In genomic region chr6:118375457-118375856, GRCm38 (mm10) we compare ENCODE assay signal across 9 mouse cellular contexts.
"Had no signal": no experiment of that assay in that cellular context is flagged by ENCODE, and none has a peak within 500 bp of the region (broad histone marks: within the 10 kb centered on the region; RNA-seq: fewer than 3 reads in every experiment).

No protein-coding gene starts in this region.

- ATAC-seq: lung, postnatal 0 days; midbrain, embryonic 13.5 days; midbrain, embryonic 15.5 days had no signal

- H3K36me3 ChIP-seq: lung, embryonic 15.5 days; midbrain, embryonic 13.5 days; midbrain, embryonic 15.5 days; neural tube, embryonic 12.5 days; stomach, embryonic 15.5 days had no signal

- H3K9me3 ChIP-seq: lung, embryonic 15.5 days; midbrain, embryonic 13.5 days; midbrain, embryonic 15.5 days; neural tube, embryonic 12.5 days; stomach, embryonic 15.5 days had no signal

- H3K9ac ChIP-seq: lung, embryonic 15.5 days; midbrain, embryonic 13.5 days; midbrain, embryonic 15.5 days; neural tube, embryonic 12.5 days; stomach, embryonic 15.5 days had no signal

- H3K4me2 ChIP-seq: lung, embryonic 15.5 days; midbrain, embryonic 11.5 days; midbrain, embryonic 13.5 days; midbrain, embryonic 15.5 days; neural tube, embryonic 12.5 days; stomach, embryonic 15.5 days had no signal

- H3K27ac ChIP-seq: lung, embryonic 15.5 days; macrophage; midbrain, embryonic 13.5 days; midbrain, embryonic 15.5 days; neural tube, embryonic 12.5 days; stomach, embryonic 15.5 days; stomach, postnatal 0 days had no signal

- H3K4me3 ChIP-seq: lung, embryonic 15.5 days; midbrain, embryonic 13.5 days; midbrain, embryonic 15.5 days; neural tube, embryonic 12.5 days; stomach, embryonic 15.5 days had no signal

- H3K27me3 ChIP-seq: midbrain, embryonic 13.5 days; midbrain, embryonic 15.5 days; neural tube, embryonic 12.5 days had no signal

- H3K4me1 ChIP-seq: lung, embryonic 15.5 days; stomach, embryonic 15.5 days had no signal
